Mouse (Mus musculus) kidney, postnatal 0 days (tissue): ENCODE results near the gene Rsg1. TPM values are rescaled to one million over a fixed set of nuclear protein-coding genes. Genes with fewer than 3 reads are reported as not detected.

Experiments used
- ATAC-seq: fragments of 200-750 bp; cut with Nextera tagmentation; replicated peaks from 2 replicates; pipeline ENCODE4 v1.8.0; 2017; ENCODE audit warnings: low read depth, moderate number of reproducible peaks, moderate TSS enrichment, moderate library complexity; ENCODE audit not compliant: low FRiP score
- DNase-seq: peaks from one replicate; pipeline ENCODE4 v3.0.0-alpha.2; 2016; ENCODE audit warnings: low spot score
- H3K27ac ChIP-seq: fragments of 300-500 bp; sonication (generic); 2 replicates; pipeline ENCODE4 v1.5.1; 2014; ENCODE audit warnings: mild to moderate bottlenecking
- H3K27me3 ChIP-seq: fragments of 300-500 bp; sonication (generic); 2 replicates; pipeline ENCODE4 v1.6.1; 2014; ENCODE audit warnings: low read length, mixed read lengths; ENCODE audit not compliant: insufficient read depth
- H3K36me3 ChIP-seq: fragments of 300-500 bp; sonication (generic); 2 replicates; pipeline ENCODE4 v1.6.1; 2014; ENCODE audit warnings: low read length, mixed read lengths; ENCODE audit not compliant: insufficient read depth
- H3K4me1 ChIP-seq: fragments of 300-500 bp; sonication (generic); replicated peaks from 2 replicates; pipeline ENCODE4 v1.6.1; 2014; ENCODE audit warnings: antibody characterized with exemption, low read length, mixed read lengths; ENCODE audit not compliant: insufficient read depth
- H3K4me2 ChIP-seq: fragments of 300-500 bp; sonication (generic); 2 replicates; pipeline ENCODE4 v1.6.1; 2014; ENCODE audit warnings: mild to moderate bottlenecking, low read length, moderate library complexity, mixed read lengths
- H3K4me3 ChIP-seq: fragments of 300-500 bp; sonication (generic); replicated peaks from 2 replicates; pipeline ENCODE4 v1.5.1; 2014; ENCODE audit warnings: low read depth, low read length
- H3K9ac ChIP-seq: fragments of 300-500 bp; sonication (generic); 2 replicates; pipeline ENCODE4 v1.6.1; 2014; ENCODE audit warnings: low read depth, low read length
- H3K9me3 ChIP-seq: fragments of 300-500 bp; sonication (generic); replicated peaks from 2 replicates; pipeline ENCODE4 v1.6.1; 2016; ENCODE audit warnings: low read length, inconsistent platforms, mixed read lengths
- CTCF ChIP-seq: IDR thresholded peaks from 2 replicates; pipeline ENCODE4 v1.5.1; 2016; ENCODE audit warnings: antibody characterized with exemption, low read depth, mild to moderate bottlenecking, moderate library complexity
- WGBS: fragments of 180-500 bp; shearing (Covaris S2); extraction: QIAGEN DNeasy Blood & Tissue Kit; methylation state at CpG from one replicate; pipeline ENCODE4 v1.1.7; 2014; 5-methylcytosine and 5-hydroxymethylcytosine counted together
- polyA plus RNA-seq: library from polyadenylated mRNA; unstranded; fragments of >200 nt; fragmentation: Nextera tagmentation; extraction: Ambion mirVana; gene quantifications from 2 replicates; pipeline ENCODE4 v1.2.1, GENCODE M21; 2015

Rsg1 gene
- polyA plus RNA-seq, 1 experiment from 2014 or later: 3.1 TPM

DNA sequence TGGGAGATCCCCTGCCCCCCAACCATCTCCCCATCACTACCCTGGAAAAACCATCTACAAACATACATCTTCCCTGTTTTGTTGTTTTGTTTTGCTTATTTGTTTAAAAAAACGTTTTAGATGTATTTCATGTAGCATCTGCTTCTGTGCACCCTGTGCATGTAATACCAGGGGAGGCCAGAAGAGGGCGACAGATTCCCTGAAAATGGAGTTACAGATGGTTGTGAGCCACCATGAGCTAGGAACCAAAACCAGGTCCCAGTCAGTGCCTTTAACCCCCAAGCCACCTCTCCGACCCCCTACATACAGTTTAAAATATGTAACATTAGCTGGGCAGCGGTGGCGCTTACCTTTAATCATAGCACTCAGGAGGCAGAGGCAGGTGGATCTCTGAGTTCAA lies 43.7 kb downstream of the Rsg1 start:
- no peak for DNase-seq
- no peaks in the 10 kb centered on the region for H3K9me3 ChIP-seq
- WGBS: 75% methylated on average over 5 of the region's 5 CpGs
- peak; percentile 72 for TF ChIP-seq CTCF
- ATAC-seq: no peak
- H3K9ac ChIP-seq: no peak overlapping the region
- no peaks in the 10 kb centered on the region; the same call in 1 of the 2 replicates for H3K4me1 ChIP-seq
- no peak overlapping the region for H3K4me3 ChIP-seq
- no peaks in the 10 kb centered on the region for H3K27me3 ChIP-seq
- H3K36me3 ChIP-seq: no peaks in the 10 kb centered on the region
- H3K4me2 ChIP-seq: no peak overlapping the region
- no peak overlapping the region for H3K27ac ChIP-seq

DNA sequence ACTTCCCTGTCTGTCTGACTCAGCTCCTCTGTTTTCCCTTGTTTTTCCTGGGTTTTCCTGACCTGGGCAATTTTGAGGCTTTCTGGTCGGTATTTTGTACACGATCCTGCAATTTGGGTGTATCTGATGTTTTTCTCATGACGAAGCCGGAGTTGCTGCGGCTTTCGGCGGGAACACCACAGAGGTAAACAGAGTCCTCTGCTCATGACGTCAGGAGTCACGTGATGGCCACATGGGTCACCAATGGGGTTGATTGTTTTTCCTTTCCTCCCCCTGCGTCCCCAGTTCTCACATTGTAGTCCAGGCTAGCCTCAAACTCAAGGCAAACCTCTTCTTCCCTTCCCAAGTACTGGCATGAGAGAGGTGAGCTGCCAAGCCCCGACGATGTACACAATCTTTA lies 45.7 kb downstream of the Rsg1 start:
- no peaks in the 10 kb centered on the region for H3K27me3 ChIP-seq
- no peak overlapping the region; the same call in 1 of the 2 replicates for H3K4me2 ChIP-seq
- no peaks in the 10 kb centered on the region for H3K36me3 ChIP-seq
- no peak for ATAC-seq
- no peaks in the 10 kb centered on the region; the same call in 1 of the 2 replicates for H3K4me1 ChIP-seq
- 75% methylated on average over 12 of the region's 12 CpGs for WGBS
- H3K27ac ChIP-seq: no peak overlapping the region
- TF ChIP-seq CTCF: no peak
- DNase-seq: no peak
- no peak overlapping the region for H3K4me3 ChIP-seq
- no peaks in the 10 kb centered on the region for H3K9me3 ChIP-seq
- H3K9ac ChIP-seq: no peak overlapping the region

DNA sequence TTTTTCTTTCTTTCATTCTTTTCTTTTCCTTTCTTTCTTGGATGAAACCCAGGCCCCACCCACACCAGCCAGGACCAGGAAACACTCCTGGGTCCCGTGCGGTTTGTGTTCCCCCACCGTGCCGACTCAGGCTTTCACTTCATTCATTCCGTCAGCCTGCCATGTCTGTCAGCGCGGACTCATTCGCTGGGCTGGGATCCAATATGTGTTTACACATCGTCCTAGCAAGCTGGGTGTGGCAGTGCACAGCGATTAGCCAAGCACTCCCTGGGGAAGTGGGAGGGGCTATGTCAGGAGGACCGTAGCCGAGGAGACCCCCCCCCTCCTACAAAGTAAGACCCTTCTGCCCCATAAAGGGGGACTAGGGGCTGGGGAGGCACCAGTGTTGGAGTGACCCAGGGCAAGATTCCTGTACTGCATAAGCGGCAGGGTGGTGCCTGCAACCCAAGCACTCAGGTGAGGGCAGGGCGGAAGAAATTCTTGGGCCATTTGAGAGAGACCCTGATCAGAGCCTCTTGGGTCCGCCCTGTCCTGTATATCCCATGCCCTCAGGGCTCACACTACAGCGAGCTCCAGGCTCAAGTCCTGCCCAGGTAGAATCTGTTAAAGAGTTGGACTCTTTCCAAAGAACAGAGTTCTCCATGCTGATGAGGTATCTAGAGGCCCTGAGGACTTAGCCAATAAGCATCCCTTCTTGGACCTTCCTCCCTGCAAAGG lies 46.4 kb downstream of the Rsg1 start:
- Histone ChIP-seq H3K9me3 (no peaks in the 10 kb centered on the region), H3K27me3 (no peaks in the 10 kb centered on the region), H3K27ac (no peak overlapping the region), H3K36me3 (no peaks in the 10 kb centered on the region), H3K4me3 (peak overlapping the region; percentile 11; the same call in 1 of the 2 replicates), H3K4me2 (peak overlapping the region; percentile 48), H3K9ac (no peak overlapping the region), H3K4me1 (no peaks in the 10 kb centered on the region; the same call in 1 of the 2 replicates)
- no peak; the same call in 1 of the 2 replicates for ATAC-seq
- TF ChIP-seq CTCF: no peak
- WGBS: 46% methylated on average over 16 of the region's 16 CpGs
- DNase-seq: no peak

DNA sequence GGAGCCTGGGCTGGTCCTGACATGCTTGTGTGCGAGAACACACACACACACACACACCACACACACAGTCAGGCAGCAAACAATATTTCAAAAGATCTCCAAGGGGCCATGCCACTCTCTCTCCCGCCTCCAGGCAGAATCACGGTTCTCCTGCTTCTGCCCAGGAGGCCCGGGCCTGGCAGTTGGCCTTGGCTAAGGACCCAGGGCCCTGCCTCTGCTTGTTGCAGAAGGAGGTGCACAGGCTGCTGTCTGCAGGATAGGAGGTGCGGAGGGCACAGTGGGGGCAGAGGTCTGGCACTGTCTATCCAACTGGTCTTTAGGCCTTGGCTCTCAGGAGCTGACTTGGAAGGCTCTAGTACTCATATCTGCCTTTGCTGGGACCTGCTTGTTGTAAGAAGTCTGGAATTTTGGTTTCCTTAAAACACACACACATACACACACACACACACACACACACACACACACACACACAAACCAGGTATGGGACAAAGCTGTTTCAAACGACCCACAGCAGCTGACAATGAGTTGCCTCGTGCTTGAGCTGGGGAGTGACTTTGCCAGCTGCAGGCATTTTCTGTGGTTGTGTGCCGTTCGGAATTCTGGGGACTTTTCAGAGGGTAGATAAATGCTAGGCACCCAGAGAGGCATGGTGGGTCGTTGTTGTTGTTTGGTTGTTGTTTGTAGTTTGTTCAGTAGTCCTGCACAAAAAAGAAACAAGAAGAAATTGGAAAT lies 49.3 kb downstream of the Rsg1 start:
- Histone ChIP-seq H3K9ac (no peak overlapping the region), H3K27me3 (no peaks in the 10 kb centered on the region), H3K9me3 (no peaks in the 10 kb centered on the region), H3K4me1 (no peaks in the 10 kb centered on the region; the same call in 1 of the 2 replicates), H3K4me2 (no peak overlapping the region), H3K36me3 (no peaks in the 10 kb centered on the region), H3K27ac (no peak overlapping the region), H3K4me3 (no peak overlapping the region)
- no peak for TF ChIP-seq CTCF
- 75% methylated on average over 10 of the region's 10 CpGs for WGBS
- ATAC-seq: no peak
- no peak for DNase-seq

DNA sequence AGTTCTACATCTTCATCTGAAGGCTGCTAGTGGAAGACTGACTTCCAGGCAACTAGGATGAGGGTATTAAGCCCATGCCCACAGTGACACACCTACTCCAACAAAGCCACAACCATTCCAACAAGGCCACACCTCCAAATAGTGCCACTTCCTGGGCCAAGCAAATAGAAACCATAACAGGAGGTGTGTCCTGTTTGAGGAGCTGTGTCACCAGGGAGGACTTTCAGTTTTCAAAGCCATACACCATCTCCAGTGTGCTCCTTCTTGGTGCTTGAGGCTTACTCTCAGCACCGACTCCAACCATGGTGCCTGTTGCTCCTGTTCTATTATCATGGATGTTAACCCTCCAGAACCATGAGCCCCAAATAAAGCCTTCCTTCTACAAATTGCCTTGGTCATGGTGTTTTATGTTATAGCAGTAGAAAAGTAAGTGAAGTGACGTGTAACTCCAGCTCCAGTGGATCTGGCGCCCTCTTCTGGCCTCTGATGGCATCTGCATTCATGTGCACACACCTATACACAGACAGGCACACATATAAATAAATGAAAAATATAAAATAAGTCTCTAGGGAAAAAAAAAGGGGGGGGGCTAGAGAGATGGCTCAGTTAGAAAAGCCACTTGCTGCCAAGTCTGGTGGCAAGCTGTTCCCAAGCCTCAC lies 52.4 kb downstream of the Rsg1 start:
- H3K4me1 ChIP-seq: no peaks in the 10 kb centered on the region
- H3K36me3 ChIP-seq: no peaks in the 10 kb centered on the region
- no peak overlapping the region for H3K4me2 ChIP-seq
- DNase-seq: no peak
- H3K27me3 ChIP-seq: no peaks in the 10 kb centered on the region
- peak; percentile 50 for TF ChIP-seq CTCF
- no peak for ATAC-seq
- 93% methylated on average over 3 of the region's 3 CpGs for WGBS
- H3K9ac ChIP-seq: no peak overlapping the region
- no peaks in the 10 kb centered on the region for H3K9me3 ChIP-seq
- no peak overlapping the region for H3K4me3 ChIP-seq
- H3K27ac ChIP-seq: no peak overlapping the region

GRCm38 (mm10) chr4:141267250-141267649 lies 53.5 kb downstream of the Rsg1 start:
- no peak for TF ChIP-seq CTCF
- Histone ChIP-seq H3K9ac (no peak overlapping the region), H3K36me3 (no peaks in the 10 kb centered on the region), H3K27me3 (no peaks in the 10 kb centered on the region), H3K9me3 (no peaks in the 10 kb centered on the region), H3K4me1 (peaks cover 6% of the 10 kb centered on the region; the same call in 1 of the 2 replicates), H3K4me2 (no peak overlapping the region), H3K27ac (no peak overlapping the region), H3K4me3 (no peak overlapping the region)
- DNase-seq (no peak), ATAC-seq (no peak)
- WGBS: 76% methylated on average over 3 of the region's 3 CpGs
